Mouse (Mus musculus) erythroblast, embryonic 14.5 days (primary cell): ENCODE results near the gene Mfsd9. TPM values are rescaled to one million over a fixed set of nuclear protein-coding genes. Genes with fewer than 3 reads are reported as not detected.

Source experiments
- H3K27me3 ChIP-seq: 2 replicates; pipeline ENCODE4 v1.6.1; 2012; ENCODE audit warnings: inconsistent platforms; ENCODE audit not compliant: control insufficient read depth
- H3K36me3 ChIP-seq: 2 replicates; pipeline ENCODE4 v1.6.1; 2012; ENCODE audit warnings: mild to moderate bottlenecking, inconsistent platforms; ENCODE audit not compliant: control insufficient read depth
- H3K4me1 ChIP-seq: 2 replicates; pipeline ENCODE4 v1.6.1; 2012; ENCODE audit warnings: inconsistent platforms; ENCODE audit not compliant: control insufficient read depth
- H3K4me3 ChIP-seq: replicated peaks from 2 replicates; pipeline ENCODE3; 2012; ENCODE audit warnings: moderate library complexity, mild to moderate bottlenecking, inconsistent platforms
- H3K9me3 ChIP-seq: 2 replicates; pipeline ENCODE4 v1.6.1; 2012; ENCODE audit warnings: low read length, inconsistent platforms, mixed read lengths; ENCODE audit not compliant: control insufficient read depth
- GATA1 ChIP-seq: IDR thresholded peaks from 2 replicates; pipeline ENCODE4 v1.6.1; 2012; ENCODE audit warnings: low read length, inconsistent platforms, mixed read lengths
- TAL1 ChIP-seq: IDR thresholded peaks from 3 replicates; pipeline ENCODE4 v1.6.1; 2012; ENCODE audit warnings: low read length, inconsistent platforms, mixed read lengths
- polyA plus RNA-seq: library from polyadenylated mRNA; stranded (reverse); fragments of >175 nt; gene quantifications from 2 replicates; pipeline ENCODE4 v1.2.3, GENCODE M21; 2012

Mfsd9 gene
- polyA plus RNA-seq, 1 experiment = 0.02 TPM

- TF ChIP-seq GATA1 = no peak
- TF ChIP-seq TAL1 = no peak
- peaks cover 16% of the 10 kb centered on the region for H3K4me1 ChIP-seq
- H3K36me3 ChIP-seq = peaks cover 5% of the 10 kb centered on the region
- H3K9me3 ChIP-seq = no peaks in the 10 kb centered on the region
- H3K4me3 ChIP-seq = no peak overlapping the region
- H3K27me3 ChIP-seq = no peaks in the 10 kb centered on the region
These were observed 1.5 kb downstream of the Mfsd9 start for GRCm38 (mm10) chr1:40788956-40789355.

GRCm38 (mm10) chr1:40785876-40786445 lies 4.5 kb downstream of the Mfsd9 start:
- Histone ChIP-seq H3K4me1 (peaks cover 15% of the 10 kb centered on the region), H3K27me3 (no peaks in the 10 kb centered on the region), H3K9me3 (no peaks in the 10 kb centered on the region), H3K4me3 (no peak overlapping the region), H3K36me3 (peaks cover 13% of the 10 kb centered on the region)
- TF ChIP-seq TAL1 = no peak
- TF ChIP-seq GATA1 = no peak

GRCm38 (mm10) chr1:40784306-40784705 lies 6.2 kb downstream of the Mfsd9 start:
- Histone ChIP-seq H3K36me3 (peaks cover 26% of the 10 kb centered on the region), H3K4me3 (no peak overlapping the region), H3K9me3 (no peaks in the 10 kb centered on the region), H3K27me3 (no peaks in the 10 kb centered on the region), H3K4me1 (peaks cover 2% of the 10 kb centered on the region)
- TF ChIP-seq TAL1 (no peak), GATA1 (no peak)

- Histone ChIP-seq H3K4me1 (no peaks in the 10 kb centered on the region), H3K4me3 (no peak overlapping the region), H3K36me3 (peaks cover 32% of the 10 kb centered on the region), H3K27me3 (no peaks in the 10 kb centered on the region), H3K9me3 (peaks cover 2% of the 10 kb centered on the region; the same call in 1 of the 2 replicates)
- TF ChIP-seq GATA1 (no peak), TAL1 (no peak)
These were observed 7.0 kb downstream of the Mfsd9 start for GRCm38 (mm10) chr1:40783450-40783849.

- Histone ChIP-seq H3K36me3 (peaks cover 61% of the 10 kb centered on the region), H3K27me3 (no peaks in the 10 kb centered on the region)
- TF ChIP-seq TAL1 = no peak
- no peak for TF ChIP-seq GATA1
These were observed 13.7 kb downstream of the Mfsd9 start for GRCm38 (mm10) chr1:40776763-40777162.

GRCm38 (mm10) chr1:40776102-40776501 lies 14.4 kb downstream of the Mfsd9 start:
- Histone ChIP-seq H3K4me3 (no peak overlapping the region), H3K27me3 (no peaks in the 10 kb centered on the region), H3K36me3 (peaks cover 58% of the 10 kb centered on the region), H3K4me1 (peaks cover 37% of the 10 kb centered on the region), H3K9me3 (peaks cover 3% of the 10 kb centered on the region; the same call in 1 of the 2 replicates)
- TF ChIP-seq GATA1 = no peak
- TF ChIP-seq TAL1 = no peak

More at GRCm38 (mm10) chr1:40776763-40777162, 13.7 kb downstream of the Mfsd9 start:
- Histone ChIP-seq H3K9me3 (peaks cover 3% of the 10 kb centered on the region; the same call in 1 of the 2 replicates), H3K4me3 (no peak overlapping the region), H3K4me1 (peaks cover 30% of the 10 kb centered on the region)

GRCm38 (mm10) chr1:40774040-40774439 lies 16.4 kb downstream of the Mfsd9 start:
- peaks cover 50% of the 10 kb centered on the region for H3K4me1 ChIP-seq
- no peak for TF ChIP-seq TAL1
- no peak for TF ChIP-seq GATA1
- H3K9me3 ChIP-seq = peaks cover 3% of the 10 kb centered on the region; the same call in 1 of the 2 replicates
- H3K4me3 ChIP-seq = no peak overlapping the region
- H3K27me3 ChIP-seq = no peaks in the 10 kb centered on the region
- peaks cover 45% of the 10 kb centered on the region for H3K36me3 ChIP-seq

- Histone ChIP-seq H3K4me3 (peak overlapping the region; percentile 3), H3K36me3 (peaks cover 38% of the 10 kb centered on the region), H3K9me3 (no peaks in the 10 kb centered on the region), H3K4me1 (peaks cover 54% of the 10 kb centered on the region), H3K27me3 (no peaks in the 10 kb centered on the region)
- TF ChIP-seq TAL1 (no peak), GATA1 (no peak)
These were observed 17.3 kb downstream of the Mfsd9 start for GRCm38 (mm10) chr1:40773234-40773633.

GRCm38 (mm10) chr1:40771196-40771970 lies 19.1 kb downstream of the Mfsd9 start:
- Histone ChIP-seq H3K27me3 (no peaks in the 10 kb centered on the region), H3K4me3 (peak overlapping the region; percentile 64)
- TF ChIP-seq GATA1 (no peak), TAL1 (no peak)

More at GRCm38 (mm10) chr1:40771196-40771970, 19.1 kb downstream of the Mfsd9 start:
- Histone ChIP-seq H3K36me3 (peaks cover 29% of the 10 kb centered on the region), H3K4me1 (peaks cover 54% of the 10 kb centered on the region), H3K9me3 (no peaks in the 10 kb centered on the region)
